Mouse (Mus musculus) forebrain, embryonic 12.5 days (tissue): ENCODE data around the gene Foxo3. TPM values are rescaled to one million over a fixed set of nuclear protein-coding genes. Genes with fewer than 3 reads are reported as not detected.

Experiments used
- ATAC-seq: fragments of 200-750 bp; cut with Nextera tagmentation; 2 replicates; pipeline ENCODE4 v1.8.0; 2017; ENCODE audit warnings: moderate TSS enrichment; ENCODE audit not compliant: low FRiP score
- H3K27ac ChIP-seq: fragments of 300-500 bp; sonication (generic); 2 replicates; pipeline ENCODE4 v1.5.1; 2016; ENCODE audit warnings: mild to moderate bottlenecking
- H3K27me3 ChIP-seq: fragments of 300-500 bp; sonication (generic); 2 replicates; pipeline ENCODE4 v1.6.1; 2016; ENCODE audit warnings: mild to moderate bottlenecking
- H3K36me3 ChIP-seq: fragments of 300-500 bp; sonication (generic); replicated peaks from 2 replicates; pipeline ENCODE4 v1.6.1; 2016; ENCODE audit warnings: mild to moderate bottlenecking
- H3K4me1 ChIP-seq: fragments of 300-500 bp; sonication (generic); 2 replicates; pipeline ENCODE4 v1.6.1; 2016
- H3K4me2 ChIP-seq: fragments of 300-500 bp; sonication (generic); 2 replicates; pipeline ENCODE4 v1.6.1; 2016; ENCODE audit warnings: mild to moderate bottlenecking, moderate library complexity
- H3K4me3 ChIP-seq: fragments of 300-500 bp; sonication (generic); replicated peaks from 2 replicates; pipeline ENCODE4 v1.5.1; 2016; ENCODE audit warnings: mild to moderate bottlenecking
- H3K9ac ChIP-seq: fragments of 300-500 bp; sonication (generic); 2 replicates; pipeline ENCODE4 v1.6.1; 2016; ENCODE audit warnings: mild to moderate bottlenecking
- H3K9me3 ChIP-seq: fragments of 300-500 bp; sonication (generic); 2 replicates; pipeline ENCODE4 v1.6.1; 2016
- WGBS: fragments of 180-500 bp; shearing (Covaris S2); methylation state at CpG from one replicate; pipeline ENCODE4 v1.1.7; 2016; 5-methylcytosine and 5-hydroxymethylcytosine counted together
- polyA plus RNA-seq: library from polyadenylated mRNA; unstranded; fragments of >200 nt; fragmentation: Nextera tagmentation; extraction: Ambion mirVana; gene quantifications from 2 replicates; pipeline ENCODE4 v1.2.1, GENCODE M21; 2016

Gene Foxo3
- polyA plus RNA-seq, 1 experiment from 2014 or later = 3.1 TPM

GRCm38 (mm10) chr10:42261103-42261502 lies 15.5 kb downstream of the Foxo3 start:
- Histone ChIP-seq H3K9ac (no peak overlapping the region), H3K9me3 (no peaks in the 10 kb centered on the region), H3K4me3 (no peak overlapping the region), H3K36me3 (0 out of 2 replicates have a peak, but pooled peaks cover 5% of the 10 kb centered on the region), H3K4me1 (no peaks in the 10 kb centered on the region), H3K27me3 (no peaks in the 10 kb centered on the region), H3K4me2 (no peak overlapping the region), H3K27ac (no peak overlapping the region)
- no peak for ATAC-seq
- WGBS = 92% methylated on average over 8 of the region's 8 CpGs

- 89% methylated on average over 8 of the region's 8 CpGs for WGBS
These were observed 16.0 kb downstream of the Foxo3 start for GRCm38 (mm10) chr10:42260523-42260922.

DNA sequence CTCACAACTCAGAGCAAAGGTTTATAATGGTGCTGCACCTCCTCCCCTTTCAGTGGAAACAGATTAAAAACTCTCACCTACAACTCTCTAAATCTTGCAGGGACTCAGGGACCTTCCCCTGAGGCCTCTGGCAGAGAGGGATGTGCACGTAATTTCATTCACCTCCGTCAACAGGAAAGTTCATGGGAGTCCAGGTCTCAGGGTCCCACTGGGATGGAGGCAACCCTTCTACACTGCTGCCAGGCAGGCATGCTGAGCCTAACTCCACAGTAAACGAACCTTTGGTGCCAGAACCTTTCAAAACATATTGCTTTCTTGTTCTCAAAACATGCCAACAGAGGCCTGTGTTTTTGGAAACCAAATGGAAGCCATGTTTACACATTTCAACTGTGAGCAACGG lies 17.0 kb downstream of the Foxo3 start:
- ATAC-seq = no peak
- H3K36me3 ChIP-seq = no peaks in the 10 kb centered on the region
- 77% methylated on average over 4 of the region's 4 CpGs for WGBS

More at GRCm38 (mm10) chr10:42260523-42260922, 16.0 kb downstream of the Foxo3 start:
- Histone ChIP-seq H3K27ac (no peak overlapping the region), H3K9me3 (no peaks in the 10 kb centered on the region), H3K4me1 (no peaks in the 10 kb centered on the region), H3K27me3 (no peaks in the 10 kb centered on the region), H3K36me3 (no peaks in the 10 kb centered on the region), H3K9ac (no peak overlapping the region), H3K4me2 (no peak overlapping the region), H3K4me3 (no peak overlapping the region)
- no peak for ATAC-seq

GRCm38 (mm10) chr10:42257985-42258384 lies 18.6 kb downstream of the Foxo3 start:
- no peak for ATAC-seq
- no peak overlapping the region for H3K9ac ChIP-seq
- no peaks in the 10 kb centered on the region for H3K36me3 ChIP-seq
- WGBS = 94% methylated on average over 7 of the region's 7 CpGs
- H3K4me3 ChIP-seq = no peak overlapping the region
- no peaks in the 10 kb centered on the region for H3K9me3 ChIP-seq
- H3K27ac ChIP-seq = no peak overlapping the region
- no peak overlapping the region for H3K4me2 ChIP-seq
- no peaks in the 10 kb centered on the region for H3K4me1 ChIP-seq
- H3K27me3 ChIP-seq = no peaks in the 10 kb centered on the region

More for the DNA sequence above, 17.0 kb downstream of the Foxo3 start:
- Histone ChIP-seq H3K27ac (no peak overlapping the region), H3K9ac (no peak overlapping the region), H3K4me1 (no peaks in the 10 kb centered on the region), H3K4me2 (no peak overlapping the region), H3K27me3 (no peaks in the 10 kb centered on the region), H3K4me3 (no peak overlapping the region), H3K9me3 (no peaks in the 10 kb centered on the region)

DNA sequence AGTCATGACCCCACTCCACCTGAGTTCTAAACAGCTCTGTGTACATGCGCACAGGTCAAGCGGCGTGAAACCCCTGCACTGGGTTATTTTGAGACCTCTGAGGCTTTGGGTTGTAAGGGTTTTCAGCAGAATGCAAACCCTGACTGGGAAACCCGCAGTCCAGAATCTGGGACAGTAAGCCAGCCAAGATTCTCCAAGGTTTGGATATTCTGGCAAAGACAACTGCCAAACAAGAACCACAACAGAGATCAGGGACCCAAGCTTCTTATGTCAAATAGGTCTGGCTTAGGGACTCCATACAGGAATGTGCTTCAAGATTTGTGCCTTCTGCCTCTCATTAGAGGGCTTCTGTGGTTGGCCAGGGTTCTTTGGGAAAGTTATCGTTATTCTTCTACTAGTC lies 21.8 kb downstream of the Foxo3 start:
- H3K27ac ChIP-seq = no peak overlapping the region
- no peaks in the 10 kb centered on the region for H3K27me3 ChIP-seq
- WGBS = 96% methylated on average over 5 of the region's 5 CpGs
- H3K9ac ChIP-seq = no peak overlapping the region
- H3K4me1 ChIP-seq = peaks cover 11% of the 10 kb centered on the region; the same call in 1 of the 2 replicates
- no peaks in the 10 kb centered on the region for H3K36me3 ChIP-seq
- no peak overlapping the region for H3K4me2 ChIP-seq
- ATAC-seq = no peak
- H3K9me3 ChIP-seq = no peaks in the 10 kb centered on the region
- H3K4me3 ChIP-seq = no peak overlapping the region

DNA sequence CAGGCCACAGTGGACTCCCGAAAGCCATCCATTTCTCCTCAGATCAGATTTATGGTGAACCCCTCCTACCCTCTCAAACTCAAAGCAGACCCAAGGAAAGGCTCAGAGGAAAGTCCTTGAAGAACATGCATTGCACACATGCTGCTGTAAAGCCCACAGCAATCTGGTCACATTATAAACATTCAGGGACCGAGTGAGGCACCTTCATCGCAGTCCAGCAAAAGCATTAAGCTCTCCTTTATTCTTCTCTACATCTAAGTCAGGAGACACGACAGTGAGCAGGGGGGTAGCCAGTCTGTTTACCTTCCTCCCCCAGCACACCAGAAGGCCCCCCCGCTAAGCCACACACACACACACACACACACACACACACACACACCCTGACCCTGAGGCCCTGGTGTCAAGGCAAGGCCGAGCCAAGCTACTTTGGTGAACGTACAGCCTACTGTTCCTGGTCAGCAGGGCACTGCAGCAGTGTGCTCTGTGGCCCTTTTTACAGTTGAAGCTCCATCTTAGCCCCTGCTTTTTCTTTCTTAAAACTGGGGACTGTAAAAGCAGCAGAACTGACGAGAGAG lies 24.7 kb downstream of the Foxo3 start:
- Histone ChIP-seq H3K9me3 (no peaks in the 10 kb centered on the region), H3K4me2 (no peak overlapping the region), H3K27me3 (no peaks in the 10 kb centered on the region), H3K9ac (no peak overlapping the region), H3K27ac (no peak overlapping the region), H3K4me1 (peaks cover 15% of the 10 kb centered on the region), H3K36me3 (no peaks in the 10 kb centered on the region), H3K4me3 (no peak overlapping the region)
- no peak for ATAC-seq
- 46% methylated on average over 8 of the region's 8 CpGs for whole genome bisulfite sequencing

DNA sequence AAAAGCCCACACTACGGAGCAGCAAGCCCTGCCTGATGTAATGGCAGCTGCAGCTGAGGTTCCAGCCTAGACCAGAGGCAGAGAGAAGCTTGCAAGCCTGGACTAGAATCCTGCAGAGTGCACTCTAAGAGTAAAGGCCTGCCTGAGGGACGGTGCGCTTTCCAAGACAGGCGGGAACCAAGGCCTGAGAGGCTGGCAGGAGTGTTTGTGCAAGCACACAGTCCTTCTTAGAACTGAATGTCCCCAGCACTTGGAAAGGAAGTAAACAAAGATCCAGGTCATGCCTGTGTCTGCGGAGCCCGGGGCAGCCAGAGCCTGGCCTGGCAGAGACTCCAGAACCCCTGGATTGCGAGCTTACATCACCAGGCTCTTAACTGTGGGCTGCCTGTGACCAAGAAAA lies 25.4 kb downstream of the Foxo3 start:
- no peak overlapping the region for H3K4me2 ChIP-seq
- H3K36me3 ChIP-seq = no peaks in the 10 kb centered on the region
- no peak overlapping the region for H3K4me3 ChIP-seq
- 0 out of 2 replicates have a peak, but pooled peaks cover 3% of the 10 kb centered on the region for H3K27me3 ChIP-seq
- no peak for ATAC-seq
- 61% methylated on average over 7 of the region's 7 CpGs for whole genome bisulfite sequencing
- no peak overlapping the region for H3K9ac ChIP-seq
- no peak overlapping the region for H3K27ac ChIP-seq
- no peaks in the 10 kb centered on the region for H3K9me3 ChIP-seq
- H3K4me1 ChIP-seq = peaks cover 15% of the 10 kb centered on the region

GRCm38 (mm10) chr10:42249965-42250364 lies 26.6 kb downstream of the Foxo3 start:
- WGBS = 75% methylated on average over 2 of the region's 2 CpGs
- H3K27ac ChIP-seq = no peak overlapping the region
- 0 out of 2 replicates have a peak, but pooled peaks cover 3% of the 10 kb centered on the region for H3K27me3 ChIP-seq
- H3K4me3 ChIP-seq = no peak overlapping the region
- no peaks in the 10 kb centered on the region for H3K36me3 ChIP-seq
- no peak overlapping the region for H3K4me2 ChIP-seq
- H3K9me3 ChIP-seq = no peaks in the 10 kb centered on the region
- no peak for ATAC-seq
- peaks cover 15% of the 10 kb centered on the region for H3K4me1 ChIP-seq
- H3K9ac ChIP-seq = no peak overlapping the region

GRCm38 (mm10) chr10:42248644-42249043 lies 27.9 kb downstream of the Foxo3 start:
- 71% methylated on average over 5 of the region's 5 CpGs for WGBS
- Histone ChIP-seq H3K4me2 (no peak overlapping the region), H3K9me3 (no peaks in the 10 kb centered on the region), H3K4me1 (peaks cover 15% of the 10 kb centered on the region), H3K4me3 (no peak overlapping the region), H3K27me3 (0 out of 2 replicates have a peak, but pooled peaks cover 3% of the 10 kb centered on the region), H3K27ac (no peak overlapping the region), H3K9ac (no peak overlapping the region), H3K36me3 (no peaks in the 10 kb centered on the region)
- ATAC-seq = no peak

DNA sequence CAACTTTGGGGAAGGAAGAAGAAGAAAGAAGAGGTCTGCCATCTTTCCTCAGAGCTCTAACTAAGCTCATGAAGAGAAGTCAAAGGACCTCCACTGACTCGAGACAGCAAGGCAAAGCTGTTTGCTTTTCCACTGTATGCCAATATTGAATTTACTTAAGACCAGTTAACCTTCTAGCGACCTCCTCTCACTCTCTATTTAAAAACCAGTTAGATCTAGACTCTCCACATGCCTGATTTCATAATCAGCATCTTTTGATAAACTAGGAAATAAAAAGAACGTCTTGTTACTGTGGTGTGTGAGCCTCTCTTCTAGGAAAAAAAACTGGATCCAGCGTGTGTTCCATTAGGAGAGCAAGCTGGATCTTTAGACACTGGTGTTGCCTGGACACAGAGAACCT lies 28.4 kb downstream of the Foxo3 start:
- 64% methylated on average over 4 of the region's 4 CpGs for WGBS
- H3K4me3 ChIP-seq = no peak overlapping the region
- H3K36me3 ChIP-seq = no peaks in the 10 kb centered on the region
- H3K27ac ChIP-seq = no peak overlapping the region
- ATAC-seq = no peak
- peaks cover 15% of the 10 kb centered on the region for H3K4me1 ChIP-seq
- no peak overlapping the region for H3K4me2 ChIP-seq
- no peak overlapping the region for H3K9ac ChIP-seq
- H3K27me3 ChIP-seq = 0 out of 2 replicates have a peak, but pooled peaks cover 3% of the 10 kb centered on the region
- no peaks in the 10 kb centered on the region for H3K9me3 ChIP-seq

- H3K4me2 ChIP-seq = no peak overlapping the region
- WGBS = 85% methylated on average over 11 of the region's 11 CpGs
- H3K4me3 ChIP-seq = no peak overlapping the region
- no peak for ATAC-seq
- no peak overlapping the region for H3K27ac ChIP-seq
- H3K27me3 ChIP-seq = peaks cover 3% of the 10 kb centered on the region; the same call in 1 of the 2 replicates
- peaks cover 15% of the 10 kb centered on the region for H3K4me1 ChIP-seq
- no peak overlapping the region for H3K9ac ChIP-seq
- no peaks in the 10 kb centered on the region for H3K36me3 ChIP-seq
- no peaks in the 10 kb centered on the region for H3K9me3 ChIP-seq
These were observed 29.3 kb downstream of the Foxo3 start for GRCm38 (mm10) chr10:42247125-42247816.

DNA sequence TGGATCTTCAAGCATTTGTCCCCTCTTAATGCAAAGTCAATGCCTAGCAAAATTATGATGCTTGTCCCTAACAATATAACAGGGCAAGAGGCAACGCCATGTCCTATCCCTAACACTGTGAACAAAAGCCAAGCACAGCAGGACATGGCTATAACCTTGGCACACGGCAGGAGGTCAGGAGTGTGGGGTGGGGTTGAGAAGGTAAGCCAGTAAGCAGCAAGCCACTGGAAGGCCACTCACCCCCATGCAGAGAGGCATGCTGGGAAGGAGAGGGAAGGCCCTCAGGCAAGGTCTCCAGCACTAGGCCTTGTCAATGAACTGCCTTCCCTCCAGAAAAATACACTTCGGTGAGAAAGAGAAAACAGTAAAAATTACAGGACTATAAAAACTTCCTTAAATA lies 30.1 kb downstream of the Foxo3 start:
- Histone ChIP-seq H3K36me3 (no peaks in the 10 kb centered on the region), H3K4me2 (no peak overlapping the region), H3K4me1 (peaks cover 15% of the 10 kb centered on the region), H3K9ac (no peak overlapping the region), H3K27me3 (peaks cover 3% of the 10 kb centered on the region; the same call in 1 of the 2 replicates), H3K4me3 (no peak overlapping the region), H3K9me3 (no peaks in the 10 kb centered on the region), H3K27ac (no peak overlapping the region)
- 81% methylated on average over 3 of the region's 3 CpGs for WGBS
- no peak for ATAC-seq

- Histone ChIP-seq H3K9ac (no peak overlapping the region), H3K9me3 (no peaks in the 10 kb centered on the region), H3K4me2 (no peak overlapping the region), H3K27ac (no peak overlapping the region), H3K4me1 (peaks cover 9% of the 10 kb centered on the region; the same call in 1 of the 2 replicates), H3K4me3 (no peak overlapping the region), H3K36me3 (no peaks in the 10 kb centered on the region), H3K27me3 (peaks cover 3% of the 10 kb centered on the region; the same call in 1 of the 2 replicates)
- no peak for ATAC-seq
- WGBS = 95% methylated on average over 3 of the region's 3 CpGs
These were observed 30.9 kb downstream of the Foxo3 start for GRCm38 (mm10) chr10:42245636-42246035.
